Mouse (Mus musculus): Measurements from ENCODE around the gene Krtdap.
A peak's percentile ranks its signal among the peaks of the same experiment; 100 is the strongest.
"Not testable (repeated sequence)": the region's sequence is repeated elsewhere in the genome, so short reads cannot be mapped to it uniquely, and the experiment has no call there.

Krtdap gene

GRCm38 (mm10) chr7:30790141-30790540 is 2.4 kb downstream of the Krtdap start:
- DNase-seq: no peak

GRCm38 (mm10) chr7:30791921-30792320 is 4.2 kb downstream of the Krtdap start:
- DNase-seq: no peak

GRCm38 (mm10) chr7:30794921-30795320 is 7.2 kb downstream of the Krtdap start:
- DNase-seq: no peak

- no peak for DNase-seq
Measured at GRCm38 (mm10) chr7:30796790-30797189, 9.1 kb downstream of the Krtdap start.

GRCm38 (mm10) chr7:30800653-30801052 is 13.0 kb downstream of the Krtdap start:
- no peak for DNase-seq

GRCm38 (mm10) chr7:30803256-30803655 is 15.6 kb downstream of the Krtdap start:
- no peak for DNase-seq

- DNase-seq: no peak
Measured at GRCm38 (mm10) chr7:30804026-30804715, 16.5 kb downstream of the Krtdap start.

- DNase-seq: peak; percentile 32 to 43
Measured at GRCm38 (mm10) chr7:30805924-30806323, 18.2 kb downstream of the Krtdap start.

GRCm38 (mm10) chr7:30810319-30810718 is 22.6 kb downstream of the Krtdap start:
- DNase-seq: no peak

GRCm38 (mm10) chr7:30811757-30812290 is 24.1 kb downstream of the Krtdap start:
- peak in 1 of 2 experiments; percentile 24 for DNase-seq

GRCm38 (mm10) chr7:30812291-30812807 is 24.7 kb downstream of the Krtdap start:
- peak; percentile 29 to 33 for DNase-seq

GRCm38 (mm10) chr7:30820131-30820530 is 32.4 kb downstream of the Krtdap start:
- no peak for DNase-seq

- no peak for DNase-seq
Measured at GRCm38 (mm10) chr7:30820854-30821445, 33.3 kb downstream of the Krtdap start.

- no peak for DNase-seq
Measured at GRCm38 (mm10) chr7:30821532-30821931, 33.8 kb downstream of the Krtdap start.

- DNase-seq: no peak
Measured at GRCm38 (mm10) chr7:30823675-30824074, 36.0 kb downstream of the Krtdap start, which contains the start of gene Ffar2. Gene Ffar2, minus strand, starts transcription at chr7:30823775.

- DNase-seq: no peak
Measured at GRCm38 (mm10) chr7:30824306-30824705, 36.6 kb downstream of the Krtdap start.

GRCm38 (mm10) chr7:30826660-30827059 is 39.0 kb downstream of the Krtdap start:
- no peak for DNase-seq

- not testable (repeated sequence) for DNase-seq
Measured at GRCm38 (mm10) chr7:30828871-30829270, 41.2 kb downstream of the Krtdap start.

GRCm38 (mm10) chr7:30829428-30829827 is 41.7 kb downstream of the Krtdap start:
- no peak for DNase-seq

- no peak for DNase-seq
Measured at GRCm38 (mm10) chr7:30832261-30832660, 44.6 kb downstream of the Krtdap start.

- not testable (repeated sequence) for DNase-seq
Measured at GRCm38 (mm10) chr7:30832684-30833083, 45.0 kb downstream of the Krtdap start.

- no peak for DNase-seq
Measured at GRCm38 (mm10) chr7:30837277-30837676, 49.6 kb downstream of the Krtdap start.

GRCm38 (mm10) chr7:30840306-30840705 is 52.6 kb downstream of the Krtdap start:
- DNase-seq: no peak

All from cerebellum, postnatal 10 days (tissue).